Mouse (Mus musculus) ES-Bruce4 (cell line): ENCODE measurements at regions not wholly inside any gene's neighbourhood (a gene's known extent, or its start where the extent isn't known, plus 50 kb on each side); places are given as distances from the start of the nearest gene placed in this dataset.

Experiments used
- H3K27ac ChIP-seq: 2 replicates; pipeline ENCODE4 v1.5.1; 2012; ENCODE audit warnings: low read length, inconsistent platforms; ENCODE audit not compliant: insufficient read depth
- H3K27me3 ChIP-seq: 2 replicates; pipeline ENCODE4 v1.6.1; 2012; ENCODE audit warnings: mild to moderate bottlenecking, low read length, inconsistent platforms; ENCODE audit not compliant: control insufficient read depth, poor library complexity, insufficient read depth, severe bottlenecking
- H3K36me3 ChIP-seq: 2 replicates; pipeline ENCODE4 v1.6.1; 2012; ENCODE audit warnings: inconsistent platforms, mild to moderate bottlenecking, low read length, moderate library complexity; ENCODE audit not compliant: control insufficient read depth, poor library complexity, insufficient read depth, severe bottlenecking
- H3K4me1 ChIP-seq: one replicate; pipeline ENCODE4 v1.8.1; 2011; ENCODE audit warnings: low read length; ENCODE audit not compliant: control insufficient read depth, insufficient read depth
- H3K4me3 ChIP-seq: 2 replicates; pipeline ENCODE4 v1.5.1; 2011; ENCODE audit warnings: low read depth, mild to moderate bottlenecking, low read length
- H3K9ac ChIP-seq: 2 replicates; pipeline ENCODE4 v1.6.1; 2012; ENCODE audit warnings: low read depth, mild to moderate bottlenecking, inconsistent platforms; ENCODE audit not compliant: poor library complexity, severe bottlenecking
- H3K9me3 ChIP-seq: replicated peaks from 2 replicates; pipeline ENCODE4 v1.6.1; 2012; ENCODE audit warnings: mild to moderate bottlenecking, low read length, inconsistent platforms; ENCODE audit not compliant: control insufficient read depth, poor library complexity, insufficient read depth, severe bottlenecking
- CTCF ChIP-seq: IDR thresholded peaks from one replicate; pipeline ENCODE4 v1.8.1; 2011; ENCODE audit warnings: low read depth, low read length
- EP300 ChIP-seq: IDR thresholded peaks from 2 replicates; pipeline ENCODE4 v1.6.1; 2011; ENCODE audit warnings: low read depth, low read length; ENCODE audit not compliant: insufficient read depth
- POLR2A ChIP-seq: IDR thresholded peaks from one replicate; pipeline ENCODE4 v1.8.1; 2011; ENCODE audit warnings: low read length; ENCODE audit not compliant: insufficient read depth

DNA sequence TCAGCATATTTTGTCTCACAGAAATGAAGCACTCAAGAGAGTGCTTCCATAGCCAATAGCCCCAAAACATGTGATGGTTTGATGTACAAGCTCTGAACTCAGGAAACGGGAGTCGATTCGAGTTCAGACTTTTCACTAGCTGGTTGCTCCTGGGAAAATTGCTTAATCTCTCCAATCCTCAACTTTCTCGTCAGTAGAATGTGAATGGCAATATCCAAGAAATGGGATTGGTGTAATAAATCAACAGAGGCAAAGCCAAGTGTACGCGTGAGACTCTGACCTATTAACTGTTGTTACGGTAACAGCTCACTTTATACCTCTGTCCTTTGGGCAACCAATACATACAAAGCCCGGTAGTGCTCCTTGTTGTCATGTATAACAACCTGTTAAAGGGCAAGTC is 94.6 kb downstream of the Cog6 start:
- Histone ChIP-seq H3K4me1 (no peaks in the 10 kb centered on the region), H3K36me3 (no peaks in the 10 kb centered on the region), H3K9ac (no peak overlapping the region), H3K4me3 (no peak overlapping the region), H3K9me3 (peaks cover 9% of the 10 kb centered on the region; the same call in 1 of the 2 replicates), H3K27me3 (no peaks in the 10 kb centered on the region), H3K27ac (no peak overlapping the region)
- no peak for TF ChIP-seq EP300
- no peak for TF ChIP-seq POLR2A
- TF ChIP-seq CTCF = no peak

DNA sequence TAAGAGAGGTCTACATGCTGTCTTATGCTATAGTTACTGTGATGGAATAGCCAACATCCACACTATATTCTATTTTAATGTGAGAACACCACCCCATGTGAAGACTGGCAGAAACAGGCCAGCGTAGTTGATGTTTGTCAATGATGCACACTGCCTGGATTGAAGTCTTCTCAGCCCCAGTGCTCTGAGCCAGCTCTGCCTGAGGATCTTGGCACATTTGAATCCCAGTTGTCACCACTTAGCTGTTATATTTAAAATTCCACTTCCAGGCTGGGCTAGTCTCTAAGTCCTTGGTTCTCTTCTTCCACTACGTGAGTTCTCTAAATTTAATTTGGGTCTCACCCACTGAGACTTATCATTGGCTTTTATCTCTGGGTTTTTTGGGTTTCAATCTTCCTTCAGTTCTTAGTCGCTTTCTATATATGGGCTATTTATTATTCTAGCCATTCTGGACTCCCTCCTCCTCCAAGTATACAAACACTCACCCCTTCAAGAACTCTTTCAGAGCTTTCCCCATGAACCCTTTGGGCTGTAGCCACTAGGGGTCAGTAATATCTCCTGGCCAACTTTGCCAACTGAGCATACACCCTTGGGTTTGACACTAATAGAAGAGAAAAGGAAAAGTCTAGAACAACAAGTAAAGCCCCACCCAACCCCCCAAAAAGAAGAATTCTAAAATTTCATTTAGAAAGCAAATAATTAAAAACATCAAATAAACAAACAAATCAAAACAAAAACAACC is 110.0 kb downstream of the Cog6 start:
- TF ChIP-seq POLR2A (no peak), EP300 (no peak)
- Histone ChIP-seq H3K36me3 (no peaks in the 10 kb centered on the region), H3K27me3 (no peaks in the 10 kb centered on the region), H3K9ac (no peak overlapping the region), H3K4me1 (no peaks in the 10 kb centered on the region), H3K9me3 (no peaks in the 10 kb centered on the region), H3K27ac (no peak overlapping the region), H3K4me3 (no peak overlapping the region)

DNA sequence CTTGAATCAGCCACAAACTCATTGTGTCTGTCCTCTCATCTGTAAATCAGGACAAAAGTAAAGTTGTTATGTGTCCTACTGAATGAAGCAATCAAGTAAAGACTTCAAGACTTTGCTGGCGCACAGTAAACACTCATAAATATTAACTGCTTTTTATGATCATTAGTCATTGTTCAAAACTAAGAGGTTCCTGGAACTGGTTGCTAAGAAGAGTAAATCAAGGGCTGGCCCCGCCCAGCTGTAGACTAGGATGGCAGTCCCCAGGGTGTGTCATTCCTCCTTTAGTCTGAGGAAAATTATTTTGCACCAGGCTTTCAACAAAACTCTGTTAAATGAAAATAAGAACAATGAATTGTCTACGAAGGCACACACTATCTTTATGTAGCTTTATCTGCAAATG is 113.0 kb downstream of the Cog6 start:
- Histone ChIP-seq H3K36me3 (no peaks in the 10 kb centered on the region), H3K9me3 (no peaks in the 10 kb centered on the region), H3K27me3 (no peaks in the 10 kb centered on the region), H3K4me1 (no peaks in the 10 kb centered on the region), H3K4me3 (no peak overlapping the region), H3K27ac (no peak overlapping the region), H3K9ac (no peak overlapping the region)
- TF ChIP-seq EP300 = no peak
- TF ChIP-seq POLR2A = no peak
- no peak for TF ChIP-seq CTCF

DNA sequence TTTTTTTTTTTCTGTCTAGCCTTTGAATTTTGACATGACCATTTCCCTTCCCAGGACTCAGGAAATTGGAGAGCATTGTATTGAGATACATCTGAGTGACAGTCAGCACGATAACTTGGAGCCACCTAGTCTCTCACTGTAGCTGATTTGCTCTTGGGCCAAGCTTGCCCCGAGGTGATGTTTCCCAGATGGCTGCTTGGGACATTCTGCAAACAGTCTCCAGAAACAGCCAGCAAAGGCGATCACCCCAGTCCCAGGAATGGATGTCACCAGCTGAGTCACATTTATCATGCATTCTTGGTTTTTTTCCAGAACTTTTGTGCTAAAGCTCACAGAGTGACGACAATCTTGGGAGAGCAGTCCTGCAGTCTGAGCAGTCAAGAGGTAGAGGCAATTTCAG is 119.4 kb downstream of the Cog6 start:
- Histone ChIP-seq H3K27ac (no peak overlapping the region), H3K4me1 (no peaks in the 10 kb centered on the region), H3K36me3 (no peaks in the 10 kb centered on the region), H3K4me3 (no peak overlapping the region), H3K27me3 (no peaks in the 10 kb centered on the region), H3K9ac (no peak overlapping the region), H3K9me3 (no peaks in the 10 kb centered on the region)
- TF ChIP-seq POLR2A = no peak
- no peak for TF ChIP-seq EP300
- TF ChIP-seq CTCF = no peak

DNA sequence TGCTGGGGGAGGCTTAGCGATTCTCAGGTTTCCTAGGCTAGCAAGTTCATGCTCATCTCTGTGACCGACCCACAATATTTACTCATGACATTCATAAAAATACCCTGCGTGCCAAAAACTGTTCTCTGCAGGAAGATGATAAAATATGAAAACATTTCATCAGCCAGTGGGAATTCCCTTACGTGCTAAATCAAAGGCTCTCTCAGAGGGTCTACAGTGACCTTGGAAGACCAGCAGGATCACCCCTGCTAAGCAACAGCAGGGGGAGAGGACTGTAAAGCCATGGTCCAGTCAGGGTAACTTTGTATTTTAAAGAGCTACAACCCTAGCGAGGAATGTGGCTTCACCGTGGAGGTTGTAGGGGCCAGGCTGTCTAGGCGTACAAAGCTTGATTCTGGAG is 120.6 kb downstream of the Cog6 start:
- TF ChIP-seq POLR2A = no peak
- TF ChIP-seq CTCF = no peak
- TF ChIP-seq EP300 = no peak
- no peaks in the 10 kb centered on the region for H3K36me3 ChIP-seq
- no peaks in the 10 kb centered on the region for H3K27me3 ChIP-seq
- no peak overlapping the region for H3K9ac ChIP-seq
- H3K9me3 ChIP-seq = no peaks in the 10 kb centered on the region
- H3K4me1 ChIP-seq = no peaks in the 10 kb centered on the region
- H3K27ac ChIP-seq = no peak overlapping the region
- H3K4me3 ChIP-seq = no peak overlapping the region

DNA sequence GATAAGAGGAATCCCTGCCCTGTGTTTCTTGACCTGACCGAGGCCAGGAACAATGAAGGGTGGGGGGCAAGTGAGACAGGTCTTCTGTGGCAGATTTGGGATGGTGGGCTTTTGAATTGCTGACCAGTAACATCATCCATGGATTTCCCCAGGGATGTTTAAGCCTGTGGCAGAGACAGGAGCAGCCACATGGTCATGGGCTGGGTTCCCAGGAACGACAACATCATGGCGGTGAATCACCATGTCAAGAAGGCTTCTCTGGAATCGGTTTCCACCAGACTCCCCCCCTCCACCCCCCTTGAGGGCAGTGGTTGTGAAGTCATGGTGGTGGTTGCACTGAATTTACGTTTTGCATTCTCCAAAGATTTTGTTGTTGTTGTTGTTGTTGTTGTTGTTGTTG is 121.3 kb downstream of the Cog6 start:
- H3K4me3 ChIP-seq = no peak overlapping the region
- no peak overlapping the region for H3K9ac ChIP-seq
- no peak for TF ChIP-seq POLR2A
- no peak for TF ChIP-seq EP300
- no peak for TF ChIP-seq CTCF
- no peak overlapping the region for H3K27ac ChIP-seq
- H3K27me3 ChIP-seq = no peaks in the 10 kb centered on the region
- H3K36me3 ChIP-seq = no peaks in the 10 kb centered on the region
- H3K9me3 ChIP-seq = no peaks in the 10 kb centered on the region
- H3K4me1 ChIP-seq = no peaks in the 10 kb centered on the region
